Mouse (Mus musculus) stomach, postnatal 0 days (tissue): ENCODE measurements at regions not wholly inside any gene's neighbourhood (a gene's known extent, or its start where the extent isn't known, plus 50 kb on each side); places are given as distances from the start of the nearest gene placed in this dataset.

ENCODE experiments used
- ATAC-seq: fragments of 200-750 bp; cut with Nextera tagmentation; 2 replicates; pipeline ENCODE4 v1.8.0; 2017; ENCODE audit not compliant: low FRiP score, low TSS enrichment
- DNase-seq: peaks from one replicate; pipeline ENCODE4 v3.0.0-alpha.2; 2016; ENCODE audit warnings: low spot score
- H3K27ac ChIP-seq: fragments of 300-500 bp; sonication (generic); replicated peaks from 2 replicates; pipeline ENCODE4 v1.5.1; 2014; ENCODE audit warnings: mild to moderate bottlenecking, control low read depth
- H3K27me3 ChIP-seq: fragments of 300-500 bp; sonication (generic); 2 replicates; pipeline ENCODE4 v1.6.1; 2014; ENCODE audit warnings: low read length; ENCODE audit not compliant: control insufficient read depth, insufficient read depth
- H3K36me3 ChIP-seq: fragments of 300-500 bp; sonication (generic); 2 replicates; pipeline ENCODE4 v1.6.1; 2014; ENCODE audit warnings: low read length, mixed read lengths; ENCODE audit not compliant: control insufficient read depth, insufficient read depth
- H3K4me1 ChIP-seq: fragments of 300-500 bp; sonication (generic); replicated peaks from 2 replicates; pipeline ENCODE4 v1.6.1; 2014; ENCODE audit warnings: antibody characterized with exemption; ENCODE audit not compliant: control insufficient read depth, insufficient read depth
- H3K4me2 ChIP-seq: fragments of 300-500 bp; sonication (generic); replicated peaks from 2 replicates; pipeline ENCODE4 v1.6.1; 2014; ENCODE audit warnings: low read depth, mild to moderate bottlenecking, control low read depth, moderate library complexity
- H3K4me3 ChIP-seq: fragments of 300-500 bp; sonication (generic); 2 replicates; pipeline ENCODE4 v1.5.1; 2014; ENCODE audit warnings: low read depth, low read length, control low read depth
- H3K9ac ChIP-seq: fragments of 300-500 bp; sonication (generic); 2 replicates; pipeline ENCODE4 v1.6.1; 2014; ENCODE audit warnings: mild to moderate bottlenecking, low read length, control low read depth, mixed read lengths
- H3K9me3 ChIP-seq: fragments of 300-500 bp; sonication (generic); 2 replicates; pipeline ENCODE4 v1.6.1; 2016; ENCODE audit warnings: low read length; ENCODE audit not compliant: control insufficient read depth
- CTCF ChIP-seq: IDR thresholded peaks from 2 replicates; pipeline ENCODE4 v1.5.1; 2016; ENCODE audit warnings: antibody characterized with exemption, low read depth, mild to moderate bottlenecking, moderate library complexity
- EP300 ChIP-seq: optimal IDR thresholded peaks from 2 replicates; pipeline ENCODE3; 2016; ENCODE audit warnings: antibody characterized with exemption
- WGBS: fragments of 180-500 bp; shearing (Covaris S2); extraction: QIAGEN DNeasy Blood & Tissue Kit; methylation state at CpG from one replicate; pipeline ENCODE4 v1.1.7; 2014; 5-methylcytosine and 5-hydroxymethylcytosine counted together

DNA sequence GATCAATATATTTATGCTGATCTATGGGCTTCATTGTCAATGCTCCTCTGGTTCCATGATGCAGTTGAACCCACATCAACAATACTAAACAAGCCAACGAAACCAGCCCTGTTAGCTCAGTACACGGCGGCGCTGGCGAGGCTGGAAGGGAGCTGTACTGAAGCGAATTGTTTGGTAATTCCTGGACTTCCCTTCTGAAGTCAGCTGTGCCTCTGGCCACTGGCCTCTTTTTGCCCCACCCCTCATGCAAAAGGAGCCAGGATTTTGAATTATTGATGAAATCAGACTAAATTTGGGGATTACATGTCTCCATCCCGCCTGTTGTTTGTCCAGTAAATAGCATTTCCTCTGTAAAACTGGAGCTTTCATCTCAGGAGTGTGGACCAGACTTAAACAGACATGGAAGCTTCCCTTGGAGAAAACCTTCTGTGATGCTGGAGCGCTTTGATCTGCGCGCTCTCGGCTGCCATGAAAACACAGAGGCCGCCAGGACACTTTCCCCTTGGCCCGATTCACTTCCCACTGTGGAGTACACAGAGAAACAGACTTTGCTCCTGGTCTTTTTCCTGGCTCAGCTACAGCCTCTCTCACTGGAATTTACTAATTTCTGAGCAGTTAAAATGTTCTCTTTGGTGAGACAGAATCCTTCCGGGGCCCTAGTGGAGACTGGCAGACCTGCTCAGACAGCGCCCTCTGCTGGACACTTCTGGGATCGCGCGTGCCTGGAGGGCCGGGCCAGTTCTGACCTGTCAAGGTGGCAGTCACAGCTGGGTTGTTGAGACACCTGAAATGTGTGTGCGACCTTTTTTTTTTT, 412.9 kb upstream of the Gm6657 start:
- H3K4me2 ChIP-seq = peak overlapping the region; percentile 46
- H3K4me1 ChIP-seq = no peaks in the 10 kb centered on the region
- 22% methylated on average over 20 of the region's 20 CpGs for WGBS
- TF ChIP-seq EP300 (no peak), CTCF (peak; percentile 96)
- H3K4me3 ChIP-seq = peak overlapping the region; percentile 10; the same call in 1 of the 2 replicates
- no peaks in the 10 kb centered on the region for H3K27me3 ChIP-seq
- H3K9ac ChIP-seq = no peak overlapping the region
- peak; percentile 86 for ATAC-seq
- H3K9me3 ChIP-seq = no peaks in the 10 kb centered on the region
- DNase-seq = peak; percentile 90
- no peaks in the 10 kb centered on the region for H3K36me3 ChIP-seq
- H3K27ac ChIP-seq = peak overlapping the region; percentile 65

DNA sequence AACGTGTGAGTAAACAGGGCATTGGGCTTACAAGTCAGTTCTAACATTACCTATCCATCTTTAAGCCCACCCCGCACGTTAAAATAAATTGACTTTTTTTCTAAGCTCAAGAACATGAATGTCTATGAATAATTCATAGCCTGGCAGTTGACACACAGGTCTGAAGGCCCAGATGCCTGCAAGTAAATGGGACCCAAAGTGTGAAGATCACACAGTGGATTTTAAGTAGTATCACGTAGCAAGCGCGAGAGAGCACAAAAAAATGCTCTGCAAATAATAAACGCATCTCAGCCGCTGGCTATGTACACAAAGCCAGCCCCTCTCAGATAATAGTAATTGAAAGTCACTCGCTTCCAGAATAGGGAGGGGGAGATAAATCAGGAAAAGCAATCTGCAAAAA, 410.1 kb upstream of the Gm6657 start:
- no peaks in the 10 kb centered on the region for H3K36me3 ChIP-seq
- DNase-seq = no peak
- no peak for TF ChIP-seq EP300
- no peak for TF ChIP-seq CTCF
- H3K9ac ChIP-seq = no peak overlapping the region
- 64% methylated on average over 9 of the region's 9 CpGs for WGBS
- H3K4me3 ChIP-seq = no peak overlapping the region
- H3K4me2 ChIP-seq = no peak overlapping the region
- no peaks in the 10 kb centered on the region for H3K27me3 ChIP-seq
- ATAC-seq = no peak
- H3K9me3 ChIP-seq = no peaks in the 10 kb centered on the region
- no peaks in the 10 kb centered on the region for H3K4me1 ChIP-seq
- H3K27ac ChIP-seq = no peak overlapping the region

DNA sequence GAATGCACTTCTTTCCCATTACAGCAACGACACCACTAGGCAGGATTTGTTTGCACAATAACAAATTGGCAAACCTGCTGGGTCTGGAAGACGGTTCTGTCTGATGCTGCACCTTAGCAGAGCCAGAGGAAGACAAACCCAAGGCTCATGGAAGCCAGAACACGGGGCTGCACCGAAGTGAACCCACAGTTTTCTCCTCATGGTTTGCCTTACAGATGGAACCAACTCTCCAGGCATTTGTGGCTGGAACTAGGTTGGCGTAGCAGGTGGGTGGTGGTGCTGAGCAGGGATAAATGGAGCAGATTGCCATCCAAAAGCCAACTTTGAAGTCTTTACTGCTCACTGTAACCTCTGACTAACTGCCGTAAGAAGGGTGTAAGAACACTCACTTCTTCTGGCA, 408.4 kb upstream of the Gm6657 start:
- Histone ChIP-seq H3K9ac (no peak overlapping the region), H3K4me1 (no peaks in the 10 kb centered on the region), H3K4me3 (no peak overlapping the region), H3K9me3 (no peaks in the 10 kb centered on the region), H3K36me3 (no peaks in the 10 kb centered on the region), H3K27ac (no peak overlapping the region), H3K4me2 (no peak overlapping the region), H3K27me3 (no peaks in the 10 kb centered on the region)
- WGBS = 82% methylated on average over 6 of the region's 6 CpGs
- no peak for TF ChIP-seq EP300
- TF ChIP-seq CTCF = no peak
- DNase-seq = no peak
- no peak for ATAC-seq

DNA sequence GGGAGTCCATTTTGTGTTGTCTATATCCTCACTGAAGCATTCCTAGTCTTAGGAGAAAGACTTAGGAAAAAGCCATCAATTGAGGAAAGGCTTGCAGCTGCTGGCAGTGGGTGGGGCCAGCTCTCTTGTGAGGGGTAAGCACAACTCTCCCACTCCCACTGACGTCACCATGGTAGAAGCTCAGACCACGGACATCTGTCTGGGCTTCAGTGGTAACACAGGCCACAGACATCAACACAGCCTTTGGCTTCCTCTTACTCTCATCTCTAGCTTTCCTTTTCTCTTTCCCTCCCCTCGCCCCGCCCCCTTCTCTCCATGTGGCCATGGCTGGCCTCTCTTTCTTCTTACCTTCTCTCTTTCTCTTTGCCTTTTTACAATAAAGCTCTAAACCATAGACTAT, 407.4 kb upstream of the Gm6657 start:
- Histone ChIP-seq H3K27ac (no peak overlapping the region), H3K4me2 (no peak overlapping the region), H3K36me3 (no peaks in the 10 kb centered on the region), H3K27me3 (no peaks in the 10 kb centered on the region), H3K4me1 (no peaks in the 10 kb centered on the region), H3K9ac (no peak overlapping the region), H3K4me3 (no peak overlapping the region), H3K9me3 (no peaks in the 10 kb centered on the region)
- DNase-seq (no peak), ATAC-seq (no peak)
- WGBS = 70% methylated on average over 4 of the region's 4 CpGs
- TF ChIP-seq EP300 (no peak), CTCF (no peak)

DNA sequence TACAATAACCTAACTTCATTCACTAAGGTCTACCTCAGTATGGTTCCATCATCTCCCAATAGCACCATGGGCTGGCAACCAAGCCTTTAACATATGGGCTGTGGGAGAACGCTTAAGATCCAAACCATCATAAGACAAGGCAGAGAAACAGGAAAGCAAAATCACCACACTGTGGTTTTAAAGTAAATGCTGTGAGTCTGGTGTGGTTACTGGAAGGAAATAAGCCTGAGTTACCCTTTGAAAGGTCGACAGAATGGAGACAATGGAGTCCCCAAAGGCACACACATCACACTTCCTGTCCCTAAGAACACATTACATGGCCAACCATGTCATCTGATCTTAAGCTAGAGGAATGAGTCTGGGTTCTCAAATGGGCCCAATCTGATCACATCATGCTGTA, 405.8 kb upstream of the Gm6657 start:
- Histone ChIP-seq H3K4me2 (no peak overlapping the region), H3K4me3 (no peak overlapping the region), H3K9ac (no peak overlapping the region), H3K4me1 (no peaks in the 10 kb centered on the region), H3K36me3 (no peaks in the 10 kb centered on the region), H3K27ac (no peak overlapping the region), H3K27me3 (no peaks in the 10 kb centered on the region), H3K9me3 (no peaks in the 10 kb centered on the region)
- DNase-seq (no peak), ATAC-seq (no peak)
- 66% methylated on average over 2 of the region's 2 CpGs for WGBS
- no peak for TF ChIP-seq EP300

DNA sequence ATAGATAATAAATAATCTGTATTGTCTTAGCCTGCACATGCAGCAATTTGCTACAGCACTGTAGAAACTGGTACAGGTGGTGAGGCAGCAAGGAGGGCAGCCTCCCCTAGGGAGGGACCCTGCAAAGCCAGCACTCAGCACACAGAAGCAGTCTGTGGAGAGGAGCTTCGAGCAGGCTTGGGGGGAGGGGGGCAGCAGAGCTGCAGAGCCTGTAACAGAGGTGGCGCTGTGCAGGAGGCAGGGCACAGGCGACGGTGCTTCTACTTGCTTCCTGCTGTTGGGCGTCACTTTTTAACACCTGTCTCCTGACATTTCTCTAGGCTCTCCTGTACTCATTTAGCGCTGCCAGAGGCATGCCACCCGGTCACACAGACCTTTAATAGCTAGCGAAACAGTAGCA, 404.6 kb upstream of the Gm6657 start:
- ATAC-seq (0 out of 2 replicates have a peak, but pooled peaks have one; percentile 35), DNase-seq (peak; percentile 67)
- H3K36me3 ChIP-seq = no peaks in the 10 kb centered on the region
- 14% methylated on average over 8 of the region's 8 CpGs for WGBS
- TF ChIP-seq EP300 = no peak
- peak; percentile 62 for TF ChIP-seq CTCF
- H3K27me3 ChIP-seq = no peaks in the 10 kb centered on the region
- H3K9me3 ChIP-seq = no peaks in the 10 kb centered on the region
- H3K9ac ChIP-seq = no peak overlapping the region
- H3K4me3 ChIP-seq = no peak overlapping the region; the same call in 1 of the 2 replicates
- H3K27ac ChIP-seq = no peak overlapping the region
- H3K4me1 ChIP-seq = no peaks in the 10 kb centered on the region
- H3K4me2 ChIP-seq = no peak overlapping the region; the same call in 1 of the 2 replicates
